Mouse (Mus musculus) ovary, postnatal 10 days (tissue): Measurements from ENCODE around the gene Sorbs1.

Experiments
- DNase-seq: peaks from one replicate; pipeline ENCODE4 v3.0.0; 2022; ENCODE audit warnings: low spot score

The Sorbs1 gene

GRCm38 (mm10) chr19:40512500-40513421 is 818 bp downstream of the Sorbs1 start:
- peak; percentile 11 for DNase-seq

GRCm38 (mm10) chr19:40511679-40512309 is 1.8 kb downstream of the Sorbs1 start:
- DNase-seq, result no peak

- DNase-seq, result no peak
Observed at GRCm38 (mm10) chr19:40511100-40511439, 2.5 kb downstream of the Sorbs1 start.

GRCm38 (mm10) chr19:40510387-40511099 is 3.0 kb downstream of the Sorbs1 start:
- no peak for DNase-seq

- no peak for DNase-seq
Observed at GRCm38 (mm10) chr19:40509274-40509673, 4.3 kb downstream of the Sorbs1 start.

- no peak for DNase-seq
Observed at GRCm38 (mm10) chr19:40508851-40509250, 4.7 kb downstream of the Sorbs1 start.

- DNase-seq, result no peak
Observed at GRCm38 (mm10) chr19:40506965-40507364, 6.6 kb downstream of the Sorbs1 start.

- DNase-seq, result no peak
Observed at GRCm38 (mm10) chr19:40504336-40504735, 9.2 kb downstream of the Sorbs1 start.

- no peak for DNase-seq
Observed at GRCm38 (mm10) chr19:40499940-40500737, 13.4 kb downstream of the Sorbs1 start.

- no peak for DNase-seq
Observed at GRCm38 (mm10) chr19:40499141-40499540, 14.4 kb downstream of the Sorbs1 start.

GRCm38 (mm10) chr19:40498162-40498725 is 15.3 kb downstream of the Sorbs1 start:
- DNase-seq, result no peak

GRCm38 (mm10) chr19:40496509-40497267 is 16.9 kb downstream of the Sorbs1 start:
- DNase-seq, result no peak

GRCm38 (mm10) chr19:40496071-40496470 is 17.5 kb downstream of the Sorbs1 start:
- no peak for DNase-seq

GRCm38 (mm10) chr19:40492902-40493301 is 20.7 kb downstream of the Sorbs1 start:
- no peak for DNase-seq

GRCm38 (mm10) chr19:40491442-40491841 is 22.1 kb downstream of the Sorbs1 start:
- no peak for DNase-seq

GRCm38 (mm10) chr19:40490765-40491164 is 22.8 kb downstream of the Sorbs1 start:
- DNase-seq, result no peak

- no peak for DNase-seq
Observed at GRCm38 (mm10) chr19:40489633-40490032, 23.9 kb downstream of the Sorbs1 start.

GRCm38 (mm10) chr19:40488853-40489454 is 24.6 kb downstream of the Sorbs1 start:
- DNase-seq, result no peak

- DNase-seq, result peak; percentile 16
Observed at GRCm38 (mm10) chr19:40487561-40487960, 26.0 kb downstream of the Sorbs1 start.

- no peak for DNase-seq
Observed at GRCm38 (mm10) chr19:40481115-40481514, 32.5 kb downstream of the Sorbs1 start.
